Mouse (Mus musculus) thymus, adult 2 months (tissue): ENCODE measurements around the gene Pde11a.

Experiments
- CTCF ChIP-seq: fragments of 200-500 bp; IDR thresholded peaks from 2 replicates; pipeline ENCODE4 v1.5.1; 2012; ENCODE audit warnings: mild to moderate bottlenecking, control low read depth, low read length, moderate library complexity, borderline replicate concordance; ENCODE audit not compliant: control insufficient read depth, poor library complexity, insufficient read depth; ENCODE audit errors: extremely low read depth
- POLR2A ChIP-seq: fragments of 200-500 bp; IDR thresholded peaks from 2 replicates; pipeline ENCODE4 v1.6.1; 2012; ENCODE audit warnings: mild to moderate bottlenecking, low read length, control low read depth, moderate library complexity; ENCODE audit not compliant: control insufficient read depth, poor library complexity, insufficient read depth; ENCODE audit errors: extremely low read depth

GRCm38 (mm10) chr2:75988378-75988777 is 350.2 kb downstream of the Pde11a start:
- no peak for TF ChIP-seq CTCF
- TF ChIP-seq POLR2A: no peak
